Mouse (Mus musculus) MEL (cell line): ENCODE results near the gene Nek11. TPM values are rescaled to one million over a fixed set of nuclear protein-coding genes. Genes with fewer than 3 reads are reported as not detected.

Source experiments
- DNase-seq: peaks from one replicate; pipeline ENCODE4 v3.0.0; 2011; ENCODE audit warnings: low read depth, low spot score
- H3K27ac ChIP-seq: 2 replicates; pipeline ENCODE4 v1.5.1; 2012; ENCODE audit warnings: low read depth, mild to moderate bottlenecking, control low read depth, low read length, moderate library complexity; ENCODE audit not compliant: control insufficient read depth
- H3K27me3 ChIP-seq, 2 experiments: fragments of 150-350 bp in 1 of 2; sonication (generic) in 1 of 2; 2 replicates each; pipeline ENCODE4 v1.6.1; 2012; ENCODE audit warnings: low read length in 2 of 2, mild to moderate bottlenecking in 2 of 2, improper control_type of control experiment in 1 of 2, moderate library complexity in 1 of 2; ENCODE audit not compliant: insufficient read depth in 2 of 2, control insufficient read depth in 1 of 2
- H3K36me3 ChIP-seq, 2 experiments: 2 replicates each; pipeline ENCODE4 v1.6.1; 2012 to 2014; ENCODE audit warnings: low read length in 2 of 2, improper control_type of control experiment in 1 of 2, inconsistent platforms in 1 of 2, mild to moderate bottlenecking in 1 of 2; ENCODE audit not compliant: insufficient read depth in 2 of 2, control insufficient read depth in 1 of 2
- H3K4me1 ChIP-seq, 2 experiments: fragments of 150-350 bp in 1 of 2; sonication (generic) in 1 of 2; 2 replicates each; pipeline ENCODE4 v1.6.1; 2012; ENCODE audit warnings: low read length in 2 of 2, improper control_type of control experiment in 1 of 2, mild to moderate bottlenecking in 1 of 2; ENCODE audit not compliant: insufficient read depth in 2 of 2, control insufficient read depth in 1 of 2
- H3K4me3 ChIP-seq, 2 experiments: fragments of 150-350 bp in 1 of 2; sonication (generic) in 1 of 2; 2 replicates each; pipeline ENCODE4 v1.5.1; 2012; ENCODE audit warnings: low read depth in 2 of 2, low read length in 2 of 2, mild to moderate bottlenecking in 2 of 2, moderate library complexity in 2 of 2, control low read depth in 1 of 2, improper control_type of control experiment in 1 of 2; ENCODE audit not compliant: control insufficient read depth in 1 of 2, insufficient read depth in 1 of 2
- H3K79me2 ChIP-seq: 2 replicates; pipeline ENCODE4 v1.6.1; 2012; ENCODE audit warnings: mild to moderate bottlenecking, low read length, moderate library complexity; ENCODE audit not compliant: control insufficient read depth, poor library complexity, insufficient read depth
- H3K9ac ChIP-seq: 2 replicates; pipeline ENCODE4 v1.6.1; 2012; ENCODE audit warnings: low read depth, mild to moderate bottlenecking, control low read depth, low read length, moderate library complexity; ENCODE audit not compliant: control insufficient read depth, poor library complexity, severe bottlenecking
- H3K9me3 ChIP-seq: fragments of 150-350 bp; sonication (generic); replicated peaks from 2 replicates; pipeline ENCODE4 v1.6.1; 2012; ENCODE audit warnings: mild to moderate bottlenecking, low read length, improper control_type of control experiment, moderate library complexity; ENCODE audit not compliant: insufficient read depth
- BHLHE40 ChIP-seq: IDR thresholded peaks from 2 replicates; pipeline ENCODE4 v1.6.1; 2012; ENCODE audit warnings: low read depth, mild to moderate bottlenecking, inconsistent platforms, low read length, improper control_type of control experiment, borderline replicate concordance
- CHD1 ChIP-seq: IDR thresholded peaks from 2 replicates; pipeline ENCODE4 v1.6.1; 2012; ENCODE audit warnings: low read depth, mild to moderate bottlenecking, inconsistent platforms, low read length, improper control_type of control experiment
- CHD2 ChIP-seq: IDR thresholded peaks from 2 replicates; pipeline ENCODE4 v1.6.1; 2011; ENCODE audit warnings: low read length, improper control_type of control experiment
- CTCF ChIP-seq, 3 experiments: IDR thresholded peaks in 2 of 3; conservative IDR thresholded peaks in 1 of 3; 2 replicates each; pipeline ENCODE4 v1.5.1; 2011 to 2012; ENCODE audit warnings: low read length in 3 of 3, low read depth in 2 of 3, mild to moderate bottlenecking in 2 of 3, improper control_type of control experiment in 1 of 3, inconsistent platforms in 1 of 3, mixed read lengths in 1 of 3, moderate library complexity in 1 of 3; ENCODE audit not compliant: control insufficient read depth in 1 of 3, insufficient read depth in 1 of 3, poor library complexity in 1 of 3, severe bottlenecking in 1 of 3
- E2F4 ChIP-seq: IDR thresholded peaks from 2 replicates; pipeline ENCODE4 v1.6.1; 2011; ENCODE audit warnings: low read depth, low read length, improper control_type of control experiment, borderline replicate concordance
- EP300 ChIP-seq, 2 experiments: IDR thresholded peaks; 2 replicates each; pipeline ENCODE4 v1.6.1; 2011; ENCODE audit warnings: improper control_type of control experiment in 2 of 2, low read length in 2 of 2, low read depth in 1 of 2, mild to moderate bottlenecking in 1 of 2
- ETS1 ChIP-seq: IDR thresholded peaks from 2 replicates; pipeline ENCODE4 v1.6.1; 2012; ENCODE audit warnings: low read depth, mild to moderate bottlenecking, inconsistent platforms, low read length, improper control_type of control experiment, moderate library complexity
- GATA1 ChIP-seq: IDR thresholded peaks from 2 replicates; pipeline ENCODE4 v1.6.1; 2011; ENCODE audit warnings: low read depth, low read length, improper control_type of control experiment
- JUND ChIP-seq: IDR thresholded peaks from 2 replicates; pipeline ENCODE4 v1.6.1; 2011; ENCODE audit warnings: low read depth, mild to moderate bottlenecking, improper control_type of control experiment, low read length
- MAX ChIP-seq: IDR thresholded peaks from 2 replicates; pipeline ENCODE4 v1.6.1; 2011; ENCODE audit warnings: low read length, improper control_type of control experiment
- MAZ ChIP-seq: IDR thresholded peaks from 2 replicates; pipeline ENCODE4 v1.6.1; 2012; ENCODE audit warnings: low read depth, mild to moderate bottlenecking, inconsistent platforms, low read length, improper control_type of control experiment
- MEF2A ChIP-seq: IDR thresholded peaks from 2 replicates; pipeline ENCODE4 v1.6.1; 2014; ENCODE audit warnings: low read depth, mild to moderate bottlenecking, inconsistent platforms, low read length, improper control_type of control experiment; ENCODE audit not compliant: poor library complexity, insufficient replicate concordance, severe bottlenecking; ENCODE audit errors: extremely low read depth
- MXI1 ChIP-seq: IDR thresholded peaks from 2 replicates; pipeline ENCODE4 v1.6.1; 2011; ENCODE audit warnings: mild to moderate bottlenecking, low read depth, low read length, improper control_type of control experiment
- MYB ChIP-seq: IDR thresholded peaks from 2 replicates; pipeline ENCODE4 v1.6.1; 2011; ENCODE audit warnings: mild to moderate bottlenecking, low read depth, low read length, improper control_type of control experiment
- POLR2A ChIP-seq, 2 experiments: IDR thresholded peaks; 2 replicates each; pipeline ENCODE4 v1.6.1; 2011 to 2012; ENCODE audit warnings: low read length in 2 of 2, mild to moderate bottlenecking in 2 of 2, control low read depth in 1 of 2, improper control_type of control experiment in 1 of 2, low read depth in 1 of 2, moderate library complexity in 1 of 2; ENCODE audit not compliant: control insufficient read depth in 1 of 2, insufficient read depth in 1 of 2, poor library complexity in 1 of 2
- RCOR1 ChIP-seq: IDR thresholded peaks from 2 replicates; pipeline ENCODE4 v1.6.1; 2012; ENCODE audit warnings: low read depth, mild to moderate bottlenecking, inconsistent platforms, low read length, improper control_type of control experiment
- TAL1 ChIP-seq: IDR thresholded peaks from 2 replicates; pipeline ENCODE4 v1.6.1; 2012; ENCODE audit warnings: mild to moderate bottlenecking, inconsistent platforms, low read length, moderate library complexity, mixed read lengths
- TCF12 ChIP-seq: IDR thresholded peaks from 2 replicates; pipeline ENCODE4 v1.6.1; 2014; ENCODE audit warnings: low read depth, mild to moderate bottlenecking, inconsistent platforms, low read length, improper control_type of control experiment, moderate library complexity
- UBTF ChIP-seq: IDR thresholded peaks from 2 replicates; pipeline ENCODE4 v1.6.1; 2012; ENCODE audit warnings: low read depth, mild to moderate bottlenecking, inconsistent platforms, low read length, improper control_type of control experiment, moderate library complexity, borderline replicate concordance; ENCODE audit not compliant: insufficient read depth
- USF1 ChIP-seq: IDR thresholded peaks from 2 replicates; pipeline ENCODE4 v1.6.1; 2014; ENCODE audit warnings: low read depth, mild to moderate bottlenecking, inconsistent platforms, low read length, improper control_type of control experiment, moderate library complexity
- USF2 ChIP-seq, 2 experiments: IDR thresholded peaks; 2 replicates each; pipeline ENCODE4 v1.6.1; 2011 to 2012; ENCODE audit warnings: improper control_type of control experiment in 2 of 2, low read length in 2 of 2, borderline replicate concordance in 1 of 2, inconsistent platforms in 1 of 2, low read depth in 1 of 2, mild to moderate bottlenecking in 1 of 2; ENCODE audit not compliant: insufficient read depth in 1 of 2
- ZNF384 ChIP-seq: IDR thresholded peaks from 2 replicates; pipeline ENCODE4 v1.6.1; 2012; ENCODE audit warnings: low read depth, mild to moderate bottlenecking, inconsistent platforms, low read length, improper control_type of control experiment
- polyA plus RNA-seq, 2 experiments: library from polyadenylated mRNA; stranded (reverse) in 1 of 2; unstranded in 1 of 2; fragments of >175 nt in 1 of 2; fragments of >200 nt in 1 of 2; gene quantifications; 2 replicates each; pipeline versions ENCODE4 v1.2.1 to v1.2.4; 2012; ENCODE audit warnings: low replicate concordance in 2 of 2, low read depth in 1 of 2; ENCODE audit not compliant: insufficient read length in 2 of 2, insufficient read depth in 1 of 2, missing spikeins in 1 of 2
- total RNA-seq: library from RNA; depleted of rRNA; stranded (reverse); fragments of 300-350 nt; gene quantifications from 2 replicates; pipeline ENCODE4 v1.2.3, GENCODE M21; 2012

Nek11 gene
- total and polyA plus RNA-seq, 3 experiments: 0.03 TPM; not detected in 2

DNA sequence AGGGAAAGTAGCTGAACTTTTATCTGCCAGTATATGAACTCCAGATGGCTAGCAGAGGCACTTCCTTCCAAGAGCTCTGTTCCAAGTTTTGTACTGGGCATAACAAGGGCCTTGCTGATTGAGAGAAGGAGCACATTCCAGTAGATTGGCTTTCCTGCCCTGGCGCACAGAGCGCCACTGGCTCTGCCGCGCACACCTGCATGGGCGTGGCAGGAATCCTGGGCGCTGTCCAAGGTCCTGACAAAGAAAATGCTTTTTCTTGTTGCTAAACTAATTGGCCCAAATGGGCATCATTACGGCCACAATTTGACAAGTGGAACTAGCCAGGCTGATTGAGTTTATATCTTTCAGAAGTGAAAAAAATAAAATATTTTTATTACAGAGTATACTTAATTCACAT lies 123.1 kb downstream of the Nek11 start:
- Histone ChIP-seq H3K4me3 (no peak overlapping the region), H3K79me2 (no peaks in the 10 kb centered on the region), H3K36me3 (no peaks in the 10 kb centered on the region), H3K27me3 (no peaks in the 10 kb centered on the region), H3K27ac (no peak overlapping the region), H3K9ac (no peak overlapping the region), H3K4me1 (no peaks in the 10 kb centered on the region), H3K9me3 (no peaks in the 10 kb centered on the region)
- TF ChIP-seq MAZ (no peak), ZNF384 (no peak), E2F4 (no peak), TCF12 (no peak), MXI1 (no peak)
- peak; percentile 25 for DNase-seq

DNA sequence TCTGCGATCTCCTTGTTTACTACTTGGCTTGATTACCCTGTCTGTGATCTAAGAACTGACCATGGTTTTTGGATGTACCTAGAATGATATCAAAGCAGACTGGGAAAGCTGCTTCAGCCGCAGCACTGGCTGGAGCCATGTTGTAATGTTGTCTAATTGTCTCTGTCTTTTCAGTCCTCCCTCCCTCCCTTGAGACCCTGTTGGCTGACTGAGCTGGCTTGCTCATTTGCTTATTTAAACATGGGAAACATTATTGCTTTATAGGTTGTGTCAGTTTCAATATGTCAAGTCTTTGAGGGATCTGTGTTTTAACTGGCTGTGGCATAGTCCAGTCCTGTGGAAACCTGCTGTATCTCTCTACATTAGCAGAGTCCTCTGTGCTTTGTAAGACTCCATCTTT lies 132.2 kb downstream of the Nek11 start:
- no peaks in the 10 kb centered on the region for H3K9me3 ChIP-seq
- H3K4me3 ChIP-seq: no peak overlapping the region
- DNase-seq: no peak
- H3K4me1 ChIP-seq: no peaks in the 10 kb centered on the region
- no peaks in the 10 kb centered on the region for H3K79me2 ChIP-seq
- H3K9ac ChIP-seq: no peak overlapping the region
- H3K36me3 ChIP-seq: no peaks in the 10 kb centered on the region
- H3K27ac ChIP-seq: no peak overlapping the region
- TF ChIP-seq GATA1: no peak
- no peaks in the 10 kb centered on the region for H3K27me3 ChIP-seq

DNA sequence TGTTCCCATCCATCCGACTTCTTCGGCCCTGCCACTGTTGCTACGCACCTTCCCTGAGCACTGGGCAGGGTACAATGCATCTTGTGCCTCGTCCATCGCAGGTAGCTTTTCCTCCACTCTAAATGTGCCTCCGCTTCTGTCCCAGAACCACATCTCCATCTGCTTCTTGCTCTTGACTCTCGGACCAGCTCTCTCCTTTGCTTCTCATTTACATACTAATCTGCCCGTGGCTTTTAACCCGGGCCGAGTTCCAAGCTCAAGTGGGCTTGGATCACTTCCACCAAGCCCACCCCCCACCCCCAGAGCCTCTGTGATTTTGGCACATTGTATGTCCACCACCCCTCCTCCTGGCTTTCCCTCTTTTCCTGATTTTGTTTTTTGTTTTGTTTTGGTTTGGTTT lies 137.7 kb downstream of the Nek11 start:
- H3K4me1 ChIP-seq: no peaks in the 10 kb centered on the region
- DNase-seq: no peak
- no peak overlapping the region for H3K9ac ChIP-seq
- no peak overlapping the region for H3K27ac ChIP-seq
- H3K79me2 ChIP-seq: no peaks in the 10 kb centered on the region
- H3K4me3 ChIP-seq: no peak overlapping the region
- H3K27me3 ChIP-seq: no peaks in the 10 kb centered on the region
- no peaks in the 10 kb centered on the region for H3K9me3 ChIP-seq
- TF ChIP-seq CHD2 (no peak), JUND (no peak)
- no peaks in the 10 kb centered on the region for H3K36me3 ChIP-seq

DNA sequence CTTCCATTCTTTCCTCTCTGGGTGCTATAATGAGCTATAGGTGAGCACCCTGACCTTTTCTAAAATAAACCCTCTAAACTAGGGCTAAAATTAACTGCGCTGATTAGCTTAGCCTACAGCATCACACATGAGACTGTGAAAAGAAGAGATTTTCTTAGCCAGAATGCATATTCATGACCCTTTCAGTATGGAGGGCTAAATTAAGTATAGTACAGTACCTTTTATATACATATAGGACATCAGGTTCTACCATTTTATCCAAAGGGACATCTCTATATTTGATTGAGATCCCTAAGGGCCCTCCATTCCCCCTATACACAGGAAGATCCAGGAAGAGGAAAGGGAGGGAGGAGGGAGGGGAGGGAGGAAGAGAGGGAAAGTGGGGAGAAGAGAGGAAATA lies 141.2 kb downstream of the Nek11 start:
- H3K9me3 ChIP-seq: no peaks in the 10 kb centered on the region
- no peaks in the 10 kb centered on the region for H3K36me3 ChIP-seq
- no peaks in the 10 kb centered on the region for H3K4me1 ChIP-seq
- no peak overlapping the region for H3K27ac ChIP-seq
- H3K4me3 ChIP-seq: no peak overlapping the region
- H3K27me3 ChIP-seq: no peaks in the 10 kb centered on the region
- no peak overlapping the region for H3K9ac ChIP-seq
- no peak for DNase-seq
- no peaks in the 10 kb centered on the region for H3K79me2 ChIP-seq
- no peak for TF ChIP-seq ETS1
- no peak for TF ChIP-seq TAL1
- no peak for TF ChIP-seq CHD1
- no peak for TF ChIP-seq POLR2A (IDR thresholded peaks at IDR 0.05; ENCODE audit: control insufficient read depth in 1 of 2, insufficient read depth in 1 of 2, low read depth in 1 of 2, low read length in 2 of 2, poor library complexity in 1 of 2)
- no peak for TF ChIP-seq CTCF (IDR thresholded peaks at IDR 0.05 in 2 of 3, conservative IDR thresholded peaks at IDR 0.05 in 1 of 3; ENCODE audit: control insufficient read depth in 1 of 3, insufficient read depth in 1 of 3, low read depth in 2 of 3, low read length in 3 of 3, poor library complexity in 1 of 3, severe bottlenecking in 1 of 3)
- TF ChIP-seq MEF2A: no peak
- TF ChIP-seq CHD2: no peak
- TF ChIP-seq USF1: no peak
- TF ChIP-seq BHLHE40: no peak
- TF ChIP-seq RCOR1: no peak
- TF ChIP-seq JUND: no peak
- TF ChIP-seq MYB: no peak
- TF ChIP-seq UBTF: no peak
- no peak for TF ChIP-seq MAX
- TF ChIP-seq USF2 (IDR thresholded peaks at IDR 0.05; ENCODE audit: borderline replicate concordance in 1 of 2, insufficient read depth in 1 of 2, low read depth in 1 of 2, low read length in 2 of 2): no peak
- TF ChIP-seq EP300 (IDR thresholded peaks at IDR 0.05; ENCODE audit: low read depth in 1 of 2, low read length in 2 of 2): no peak
